Mouse (Mus musculus) adrenal gland, postnatal 10 days (tissue): ENCODE measurements around the gene Plac8. TPM values are rescaled to one million over a fixed set of nuclear protein-coding genes. Genes with fewer than 3 reads are reported as not detected.
A peak's percentile ranks its signal among the peaks of the same experiment; 100 is the strongest.

Experiments
- DNase-seq: peaks from one replicate; pipeline ENCODE4 v3.0.0; 2021; ENCODE audit warnings: mixed read lengths
- total RNA-seq, 2 experiments: library from RNA; stranded (reverse); gene quantifications; 2 replicates each; pipeline ENCODE4 v1.2.3; 2021

Plac8 gene
- total RNA-seq, 2 experiments from 2014 or later: 11.4 to 12.4 TPM

DNA sequence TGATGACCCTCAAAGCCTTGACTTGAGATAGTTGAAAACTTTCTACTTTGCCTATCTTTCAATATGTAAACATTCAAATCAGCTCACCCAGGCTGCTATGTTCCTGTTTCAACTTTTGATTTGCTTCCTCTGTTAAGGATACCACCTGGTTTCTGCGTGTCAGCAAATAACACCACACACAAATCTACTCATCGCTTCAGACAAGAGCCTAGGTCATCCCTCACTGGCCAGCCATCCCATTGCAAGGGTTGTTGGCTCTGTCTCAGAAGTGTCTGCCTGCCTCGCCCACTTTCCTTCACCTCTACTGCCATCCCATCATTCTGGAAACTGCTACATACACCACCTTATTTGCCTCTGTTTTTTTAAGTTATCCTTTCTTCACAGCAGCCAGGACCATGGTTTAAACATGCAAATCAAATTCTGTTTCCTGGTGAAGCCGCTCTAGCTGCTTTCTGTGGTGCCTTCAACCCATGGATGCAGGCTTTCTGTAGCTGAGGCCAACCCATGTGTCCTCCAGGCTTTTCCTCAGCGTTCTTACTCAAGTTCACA is 6.9 kb upstream of the Plac8 start:
- DNase-seq: no peak

GRCm38 (mm10) chr5:100574771-100575170 is 2.7 kb upstream of the Plac8 start:
- no peak for DNase-seq

GRCm38 (mm10) chr5:100573256-100573655 is 1.2 kb upstream of the Plac8 start:
- DNase-seq: no peak

DNA sequence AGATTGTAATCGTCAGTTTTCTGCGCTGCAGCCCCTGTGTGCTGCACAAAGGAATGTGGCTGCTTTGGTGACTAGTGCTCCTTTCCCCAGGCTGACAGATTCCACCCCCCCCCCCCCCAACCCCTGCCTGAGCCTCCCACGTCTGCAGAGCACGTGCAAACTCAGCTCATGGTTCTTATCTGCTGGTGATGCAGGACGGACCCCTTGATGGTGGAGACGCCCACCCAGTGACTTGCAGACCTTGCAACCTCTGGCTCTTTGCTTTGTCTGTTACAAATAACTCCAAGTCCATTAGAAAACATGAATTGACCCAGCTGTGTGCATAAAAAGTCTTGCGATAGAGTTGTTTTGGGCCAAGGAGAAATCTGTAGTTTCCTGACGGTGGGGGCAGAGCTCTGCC is 1.3 kb downstream of the Plac8 start:
- DNase-seq: no peak

DNA sequence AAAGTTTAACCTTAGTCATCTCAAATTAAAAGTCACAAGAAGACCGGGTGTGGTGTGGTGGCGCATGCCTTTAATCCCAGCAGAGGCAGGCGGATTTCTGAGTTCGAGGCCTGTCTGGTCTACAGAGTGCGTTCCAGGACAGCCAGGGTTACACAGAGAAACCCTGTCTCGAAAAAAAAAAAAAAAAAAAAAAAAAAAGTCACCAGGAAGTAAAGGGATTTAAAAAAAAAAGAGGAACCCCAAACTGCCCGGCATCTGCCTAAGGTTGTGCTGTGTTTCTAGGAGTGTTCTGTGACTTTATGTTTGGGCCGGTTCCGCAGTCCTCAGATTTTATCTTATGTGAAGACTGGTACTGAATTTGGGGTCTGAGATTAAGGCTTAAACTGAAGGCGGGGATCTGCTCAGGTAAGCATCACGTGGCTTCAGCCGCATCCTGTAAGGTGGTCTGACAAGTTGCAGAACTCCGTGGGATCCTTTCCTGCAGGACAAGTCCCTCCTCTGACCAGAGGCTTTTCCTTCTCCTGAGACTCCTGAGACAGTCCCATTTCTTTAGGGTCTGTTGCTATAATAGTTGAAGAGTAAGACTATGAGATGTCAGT is 1.9 kb downstream of the Plac8 start:
- DNase-seq: no peak

DNA sequence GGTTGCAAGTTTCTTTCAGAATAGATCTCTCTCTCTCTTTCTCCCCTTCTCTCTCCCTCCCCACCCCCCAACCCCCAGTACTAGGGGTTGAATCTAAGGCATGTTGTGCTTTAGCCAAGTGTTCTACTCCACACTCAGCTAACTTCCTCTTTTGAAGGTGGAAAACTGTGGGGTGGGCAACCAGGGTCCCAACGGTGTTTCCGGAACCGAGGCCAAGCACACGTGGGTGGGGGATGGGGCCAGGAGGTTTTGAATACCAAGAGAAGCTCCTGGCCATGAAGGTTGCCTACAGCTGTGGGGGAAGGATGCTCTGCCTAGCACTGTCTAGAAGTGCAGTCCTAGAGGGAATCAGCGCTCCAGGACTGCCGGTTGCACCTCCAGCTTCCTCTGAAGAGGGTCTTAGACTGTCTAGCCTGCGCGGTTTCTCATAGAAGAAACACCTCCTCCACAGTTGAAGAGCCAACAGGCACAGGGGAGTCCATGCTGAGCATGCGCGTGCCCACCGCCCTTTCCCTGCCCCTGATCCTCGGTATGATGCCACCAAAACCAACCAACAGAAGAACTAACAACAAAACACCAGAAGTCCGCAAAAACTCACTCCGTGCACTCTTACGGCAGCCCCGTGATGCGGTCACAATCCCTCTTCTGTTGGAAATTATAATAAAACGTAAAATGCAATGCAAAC is 2.7 kb downstream of the Plac8 start:
- no peak for DNase-seq

GRCm38 (mm10) chr5:100568802-100569201 is 3.2 kb downstream of the Plac8 start:
- DNase-seq: no peak

DNA sequence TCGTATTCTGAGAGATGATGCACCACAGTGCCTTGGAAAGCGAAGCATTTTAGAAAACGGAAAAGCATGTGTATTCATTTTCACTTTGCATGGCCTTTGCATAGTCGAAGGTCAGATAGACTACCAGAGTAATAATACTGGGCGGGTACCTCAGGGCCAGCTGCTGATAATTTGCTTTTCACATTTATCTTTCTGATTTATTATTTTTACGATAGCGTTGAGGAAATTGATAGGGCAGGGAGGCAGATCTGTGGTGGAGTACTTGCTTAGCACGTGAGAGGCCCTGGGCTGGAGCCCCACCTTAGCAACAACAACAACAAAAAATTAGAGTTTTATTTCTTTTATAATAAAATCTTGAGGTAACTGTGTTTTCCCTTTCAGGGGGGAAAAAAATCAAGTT is 3.9 kb downstream of the Plac8 start:
- DNase-seq: no peak

GRCm38 (mm10) chr5:100567258-100568032 is 4.6 kb downstream of the Plac8 start:
- DNase-seq: no peak

DNA sequence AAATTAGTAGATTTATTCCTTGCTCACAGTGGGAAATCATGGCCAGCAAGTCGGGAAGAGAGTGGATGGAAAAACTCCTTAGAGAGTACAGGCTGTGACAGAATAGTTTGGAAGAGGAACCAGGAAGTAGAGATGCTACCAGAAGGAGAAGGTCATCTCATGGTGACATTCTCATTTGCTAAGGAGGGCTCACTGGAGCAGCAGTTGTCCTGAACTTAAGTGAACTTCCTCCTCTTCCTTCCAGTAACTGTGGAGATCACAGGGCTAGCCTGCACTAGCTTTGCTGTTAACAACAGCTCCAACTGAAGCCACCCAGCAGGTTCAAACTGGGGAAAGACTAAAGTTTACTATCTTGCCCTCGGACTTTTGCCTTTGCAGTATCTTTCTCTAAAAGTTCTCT is 5.2 kb downstream of the Plac8 start:
- no peak for DNase-seq

- no peak for DNase-seq
These were observed 9.3 kb downstream of the Plac8 start for GRCm38 (mm10) chr5:100562702-100563101.

GRCm38 (mm10) chr5:100559357-100559756 is 12.7 kb downstream of the Plac8 start:
- no peak for DNase-seq

DNA sequence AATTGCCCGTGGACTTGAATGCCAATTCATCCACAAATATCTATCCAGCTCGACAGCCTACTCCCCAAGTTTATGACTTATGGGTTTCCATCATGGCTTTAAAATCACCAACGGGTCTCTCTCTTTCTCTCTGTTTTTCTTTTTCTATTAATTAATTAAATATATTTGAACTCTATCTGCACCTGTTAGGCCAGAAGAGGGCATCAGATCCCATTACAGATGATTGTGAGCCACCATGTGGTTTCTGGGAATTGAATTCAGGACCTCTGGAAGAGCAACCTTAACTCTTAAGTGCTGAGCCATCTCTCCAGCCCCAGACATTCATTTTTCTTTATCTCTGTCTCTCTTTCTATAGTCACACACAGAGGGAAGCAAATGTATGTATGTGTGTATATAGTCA is 13.3 kb downstream of the Plac8 start:
- no peak for DNase-seq

DNA sequence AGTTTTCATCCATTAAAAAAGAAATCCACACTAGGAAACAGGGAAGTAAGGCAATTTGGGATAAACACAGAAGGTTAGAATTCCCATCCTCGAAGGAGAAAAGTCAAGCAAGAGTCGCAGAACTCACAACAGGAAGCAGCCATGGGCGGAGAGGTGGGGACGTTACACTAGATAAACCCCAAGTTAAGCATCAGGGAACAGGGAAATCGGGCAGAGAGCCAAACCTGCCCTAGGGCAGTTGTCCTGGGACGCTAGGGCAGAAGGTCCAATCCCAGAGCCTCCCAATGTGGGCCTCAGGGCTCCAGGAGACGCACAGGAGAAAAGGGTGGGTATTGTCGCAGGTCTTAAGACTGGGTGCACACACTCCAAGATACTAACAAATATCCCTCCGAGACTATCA is 14.5 kb downstream of the Plac8 start:
- no peak for DNase-seq

GRCm38 (mm10) chr5:100557019-100557418 is 15.0 kb downstream of the Plac8 start:
- DNase-seq: no peak

DNA sequence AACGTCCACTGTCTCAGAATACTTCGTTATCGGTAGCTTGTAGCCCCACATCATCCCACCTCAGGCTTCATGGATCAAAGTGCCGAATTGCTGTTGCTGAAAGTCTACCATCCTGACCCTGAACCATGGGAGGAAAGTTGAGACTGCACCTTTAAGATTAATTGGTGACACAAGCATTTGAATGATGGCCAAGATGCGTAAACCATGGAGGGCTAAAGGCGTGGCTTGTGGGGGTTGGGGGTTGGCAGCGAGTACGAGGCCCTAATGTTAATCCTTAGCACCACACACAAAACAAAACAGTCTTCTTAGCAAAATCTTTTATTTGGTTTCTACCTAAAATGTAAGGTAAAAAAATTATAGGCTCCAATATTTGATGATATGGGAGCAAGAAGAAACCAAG is 18.6 kb downstream of the Plac8 start:
- DNase-seq: no peak

DNA sequence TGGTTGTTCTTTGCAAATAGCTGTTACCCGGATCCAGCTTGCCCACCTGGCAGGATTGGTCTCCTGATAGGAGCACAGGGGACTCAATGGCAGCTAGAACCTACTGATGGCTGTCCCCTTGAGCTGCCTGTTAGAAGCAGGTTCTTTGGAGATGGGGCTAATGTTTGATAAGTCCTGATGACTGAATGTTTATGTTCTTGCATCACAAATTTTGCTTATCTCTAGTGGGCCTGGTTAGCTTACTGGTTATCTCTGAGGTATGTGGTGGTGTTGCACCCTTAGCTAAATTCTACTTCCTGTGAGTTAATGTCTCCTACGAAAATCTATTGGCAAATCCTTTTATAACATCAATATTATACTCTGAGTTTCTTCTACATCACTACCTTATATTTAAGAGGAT is 20.1 kb downstream of the Plac8 start:
- DNase-seq: no peak

DNA sequence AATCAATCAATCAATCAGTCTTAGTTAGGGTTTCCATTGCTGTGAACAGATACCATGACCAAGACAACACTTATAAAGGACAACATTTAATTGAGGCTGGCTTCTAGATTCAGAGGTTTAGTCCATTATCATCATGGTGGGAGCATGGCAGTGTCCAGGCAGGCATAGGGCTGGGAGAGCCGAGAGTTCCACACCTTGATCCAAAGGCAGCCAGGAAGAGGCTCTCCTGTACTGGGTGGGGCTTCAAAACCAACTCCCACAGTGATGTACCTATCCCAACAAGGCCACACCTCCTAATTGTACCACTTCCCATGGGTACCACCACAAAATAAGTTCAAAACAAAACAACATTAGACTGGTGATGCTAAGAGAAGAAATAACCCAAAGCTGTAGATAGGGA is 21.9 kb downstream of the Plac8 start:
- DNase-seq: no peak

- DNase-seq: no peak
These were observed 22.7 kb downstream of the Plac8 start for GRCm38 (mm10) chr5:100549311-100549710.

DNA sequence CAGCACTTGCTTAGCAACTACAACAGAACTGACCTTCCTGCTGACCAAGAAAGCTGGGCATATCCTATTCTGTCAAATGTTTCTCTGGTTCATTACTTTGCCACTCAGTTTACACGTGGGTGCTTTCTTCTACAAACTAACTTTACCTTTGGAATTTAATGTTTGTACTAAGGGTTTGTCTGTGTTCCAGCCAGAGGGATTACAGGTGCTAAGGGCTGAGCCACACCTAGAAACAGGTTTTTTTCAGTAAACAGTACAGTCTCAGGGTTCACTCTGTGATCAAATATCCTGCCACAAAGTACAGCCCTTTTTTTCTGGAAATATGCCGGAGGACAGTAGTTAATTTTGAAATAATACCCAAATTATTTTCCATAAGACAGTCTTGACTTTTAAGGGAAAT is 23.8 kb downstream of the Plac8 start:
- no peak for DNase-seq

GRCm38 (mm10) chr5:100546294-100547080 is 25.6 kb downstream of the Plac8 start:
- DNase-seq: no peak

- DNase-seq: peak; percentile 32
These were observed 35.4 kb downstream of the Plac8 start for GRCm38 (mm10) chr5:100536638-100537037.
